Mouse (Mus musculus): ENCODE measurements around the gene Frmpd2. TPM values are rescaled to one million over a fixed set of nuclear protein-coding genes. Genes with fewer than 3 reads are reported as not detected.
"Not testable (repeated sequence)": the region's sequence is repeated elsewhere in the genome, so short reads cannot be mapped to it uniquely, and the experiment has no call there.

The Frmpd2 gene
- 1 to 10 TPM in 1 of 2 experiments, under 1 TPM in 1; 0.30 to 1.2 TPM for total RNA-seq (2021)

- intact Hi-C loops (cut with DNase I) = no loop called here
- DNase-seq (ENCODE audit: extremely low spot score in 1 of 2, low spot score in 2 of 2) = no peak
Measured at GRCm38 (mm10) chr14:33471331-33471730, at the start of gene Frmpd2. TSS of gene Frmpd2 (plus strand) at chr14:33471696.

- intact Hi-C loops (cut with DNase I) = no loop called here
- no peak for DNase-seq (ENCODE audit: extremely low spot score in 1 of 2, low spot score in 2 of 2)
Measured at GRCm38 (mm10) chr14:33423003-33423402, 48.5 kb upstream of the Frmpd2 start.

- DNase-seq (ENCODE audit: extremely low spot score in 1 of 2, low spot score in 2 of 2) = no peak
- intact Hi-C loops (cut with DNase I) = no loop called here
Measured at GRCm38 (mm10) chr14:33424124-33424523, 47.4 kb upstream of the Frmpd2 start.

GRCm38 (mm10) chr14:33432485-33432884 lies 39.0 kb upstream of the Frmpd2 start:
- DNase-seq (ENCODE audit: extremely low spot score in 1 of 2, low spot score in 2 of 2); intact Hi-C loops (cut with DNase I): not testable (repeated sequence)

- no peak for DNase-seq (ENCODE audit: extremely low spot score in 1 of 2, low spot score in 2 of 2)
- intact Hi-C loops (cut with DNase I) = no loop called here
Measured at GRCm38 (mm10) chr14:33443780-33444179, 27.7 kb upstream of the Frmpd2 start.

GRCm38 (mm10) chr14:33445962-33446361 lies 25.5 kb upstream of the Frmpd2 start:
- intact Hi-C loops (cut with DNase I) = no loop called here
- no peak for DNase-seq (ENCODE audit: extremely low spot score in 1 of 2, low spot score in 2 of 2)

- peak in 1 of 2 experiments; percentile 37 for DNase-seq (ENCODE audit: extremely low spot score in 1 of 2, low spot score in 2 of 2)
Measured at GRCm38 (mm10) chr14:33446561-33447023, 24.9 kb upstream of the Frmpd2 start.

GRCm38 (mm10) chr14:33447027-33447569 lies 24.4 kb upstream of the Frmpd2 start, which contains the start of gene Mapk8:
TSS of gene Mapk8 (minus strand) at chr14:33447158.
- intact Hi-C loops (cut with DNase I) = no loop called here
- peak; percentile 93 to 98 for DNase-seq (ENCODE audit: extremely low spot score in 1 of 2, low spot score in 2 of 2)

More at GRCm38 (mm10) chr14:33446561-33447023, 24.9 kb upstream of the Frmpd2 start:
- intact Hi-C loops (cut with DNase I) = no loop called here

- no peak for DNase-seq (ENCODE audit: extremely low spot score in 1 of 2, low spot score in 2 of 2)
- intact Hi-C loops (cut with DNase I) = no loop called here
Measured at GRCm38 (mm10) chr14:33448276-33448675, 23.2 kb upstream of the Frmpd2 start.

- no peak for DNase-seq (ENCODE audit: extremely low spot score in 1 of 2, low spot score in 2 of 2)
- intact Hi-C loops (cut with DNase I) = no loop called here
Measured at GRCm38 (mm10) chr14:33449296-33449840, 22.1 kb upstream of the Frmpd2 start.

GRCm38 (mm10) chr14:33450331-33450730 lies 21.2 kb upstream of the Frmpd2 start:
- intact Hi-C loops (cut with DNase I) = no loop called here
- no peak for DNase-seq (ENCODE audit: extremely low spot score in 1 of 2, low spot score in 2 of 2)

- no peak for DNase-seq (ENCODE audit: extremely low spot score in 1 of 2, low spot score in 2 of 2)
- intact Hi-C loops (cut with DNase I) = no loop called here
Measured at GRCm38 (mm10) chr14:33463658-33464057, 7.8 kb upstream of the Frmpd2 start.

GRCm38 (mm10) chr14:33467766-33468165 lies 3.7 kb upstream of the Frmpd2 start:
- no peak for DNase-seq (ENCODE audit: extremely low spot score in 1 of 2, low spot score in 2 of 2)
- intact Hi-C loops (cut with DNase I) = no loop called here

- DNase-seq (ENCODE audit: extremely low spot score in 1 of 2, low spot score in 2 of 2) = no peak
- intact Hi-C loops (cut with DNase I) = no loop called here
Measured at GRCm38 (mm10) chr14:33474461-33474860, 3.0 kb downstream of the Frmpd2 start.

GRCm38 (mm10) chr14:33476094-33476760 lies 4.7 kb downstream of the Frmpd2 start:
- intact Hi-C loops (cut with DNase I) = no loop called here
- no peak for DNase-seq (ENCODE audit: extremely low spot score in 1 of 2, low spot score in 2 of 2)

- DNase-seq (ENCODE audit: extremely low spot score in 1 of 2, low spot score in 2 of 2) = no peak
- intact Hi-C loops (cut with DNase I) = no loop called here
Measured at GRCm38 (mm10) chr14:33481991-33482390, 10.5 kb downstream of the Frmpd2 start.

- intact Hi-C loops (cut with DNase I) = no loop called here
- peak in 1 of 2 experiments; percentile 30 for DNase-seq (ENCODE audit: extremely low spot score in 1 of 2, low spot score in 2 of 2)
Measured at GRCm38 (mm10) chr14:33487805-33488550, 16.5 kb downstream of the Frmpd2 start.

- no peak for DNase-seq (ENCODE audit: extremely low spot score in 1 of 2, low spot score in 2 of 2)
- intact Hi-C loops (cut with DNase I) = no loop called here
Measured at GRCm38 (mm10) chr14:33495226-33495625, 23.7 kb downstream of the Frmpd2 start.

- intact Hi-C loops (cut with DNase I) = no loop called here
- no peak for DNase-seq (ENCODE audit: extremely low spot score in 1 of 2, low spot score in 2 of 2)
Measured at GRCm38 (mm10) chr14:33497418-33497817, 25.9 kb downstream of the Frmpd2 start.

All from left cerebral cortex, postnatal 10 days (tissue).